ENCODE assay signal across 8 mouse cellular contexts in the genomic region with DNA sequence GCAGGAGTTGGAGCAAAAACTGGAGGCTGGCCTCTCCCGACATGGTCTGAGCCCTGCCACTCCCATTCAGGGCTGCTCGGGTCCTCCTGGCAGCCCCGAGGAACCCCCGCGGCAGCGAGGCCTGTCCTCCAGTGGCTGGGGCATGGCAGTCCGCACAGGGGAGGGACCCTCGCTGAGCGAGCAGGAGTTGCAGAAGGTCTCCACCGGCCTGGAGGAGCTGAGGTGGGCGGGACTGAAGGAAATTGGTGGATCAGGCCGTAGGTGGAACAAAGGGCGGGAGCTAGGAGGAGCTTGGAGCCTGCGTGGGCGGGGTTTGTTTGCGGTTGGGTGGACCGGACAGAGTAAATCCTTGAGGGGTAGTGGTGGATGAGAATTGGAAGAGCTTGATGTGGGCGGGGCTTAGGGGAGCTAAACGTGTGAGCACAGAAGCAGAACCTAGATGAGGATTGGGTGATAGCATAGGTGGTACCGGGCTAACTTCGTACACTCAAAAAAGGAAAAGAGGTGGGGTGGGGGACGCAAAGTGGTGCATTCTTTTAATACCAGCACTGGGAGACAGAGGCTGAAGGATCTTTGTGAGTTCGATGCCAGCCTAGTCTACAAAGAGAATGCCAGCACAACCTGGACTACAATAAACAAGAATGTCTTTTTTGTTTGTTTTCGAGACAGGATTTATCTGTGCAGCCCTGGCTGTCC. TPM values are rescaled to one million over a fixed set of nuclear protein-coding genes. Genes with fewer than 3 reads are reported as not detected.
A peak's percentile ranks its signal among the peaks of the same experiment; 100 is the strongest.
DNase-seq lines count a peak whose midpoint lies in the region; ATAC-seq and TF ChIP-seq lines count a peak whose summit lies in the region.

No protein-coding gene starts in this region.

- peak overlapping the region; percentile 2; the same call in 1 of the 2 replicates for H3K27ac ChIP-seq in embryonic fibroblast, embryonic 13.5 days (ENCODE audit: insufficient read depth, low read length)
- peak overlapping the region; percentile 61; the same call in 1 of the 2 replicates for H3K27ac ChIP-seq in limb, embryonic 13.5 days
- no peak overlapping the region for H3K27ac ChIP-seq in midbrain, embryonic 15.5 days
- no peak overlapping the region for H3K27ac ChIP-seq in spleen, adult 2 months (ENCODE audit: insufficient read depth, low read length)

- H3K4me3 ChIP-seq in embryonic fibroblast, embryonic 13.5 days (ENCODE audit: insufficient read depth, low read length) = peak overlapping the region; percentile 42
- H3K4me3 ChIP-seq in limb, embryonic 13.5 days = peak overlapping the region; percentile 54
- peak overlapping the region; percentile 37 for H3K4me3 ChIP-seq in midbrain, embryonic 15.5 days
- H3K4me3 ChIP-seq in spleen, adult 2 months (ENCODE audit: extremely low read depth, insufficient read depth, insufficient read length) = peak overlapping the region; percentile 47

- H3K4me1 ChIP-seq in embryonic fibroblast, embryonic 13.5 days (ENCODE audit: control insufficient read depth, insufficient read depth, low read length) = no peaks in the 10 kb centered on the region
- H3K4me1 ChIP-seq in limb, embryonic 13.5 days = peaks cover 10% of the 10 kb centered on the region
- peaks cover 16% of the 10 kb centered on the region for H3K4me1 ChIP-seq in midbrain, embryonic 15.5 days
- peaks cover 11% of the 10 kb centered on the region for H3K4me1 ChIP-seq in spleen, adult 2 months (ENCODE audit: control insufficient read depth, insufficient read depth, insufficient read length)

- peak overlapping the region; percentile 86 for H3K4me2 ChIP-seq in limb, embryonic 13.5 days (replicated peaks)
- H3K4me2 ChIP-seq in midbrain, embryonic 15.5 days = peak overlapping the region; percentile 69

- peak; percentile 65 to 68 for DNase-seq in B cell, adult 2 months
- DNase-seq in brain, adult 2 months (ENCODE audit: low read depth, low spot score) = peak; percentile 95
- DNase-seq in heart, adult 8-10 months (ENCODE audit: low spot score) = peak; percentile 94
- peak; percentile 96 for DNase-seq in kidney, adult 8-10 months
- peak in 1 of 2 experiments; percentile 66 for DNase-seq in spleen, adult 2 months (ENCODE audit: low read depth in 1 of 2, low spot score in 2 of 2)

- ATAC-seq in limb, embryonic 13.5 days (ENCODE audit: low FRiP score, low read depth) = peak; percentile 92
- peak; percentile 86 for ATAC-seq in midbrain, embryonic 15.5 days (replicated peaks)

- peak; percentile 85 for TF ChIP-seq POLR2A in embryonic fibroblast, embryonic 13.5 days (IDR thresholded peaks at IDR 0.05; ENCODE audit: low read depth, low read length)
- no peak for TF ChIP-seq POLR2A in spleen, adult 2 months (IDR thresholded peaks at IDR 0.05; ENCODE audit: low read depth, low read length)

- H3K9me3 ChIP-seq in limb, embryonic 13.5 days = no peaks in the 10 kb centered on the region
- no peaks in the 10 kb centered on the region for H3K9me3 ChIP-seq in midbrain, embryonic 15.5 days

- 7% methylated on average over 24 of the region's 24 CpGs for WGBS in limb, embryonic 13.5 days
- WGBS in midbrain, embryonic 15.5 days = 9% methylated on average over 24 of the region's 24 CpGs
- WGBS in spleen, adult 2 months = 5% methylated on average over 24 of the region's 24 CpGs

- H3K9ac ChIP-seq in limb, embryonic 13.5 days = peak overlapping the region; percentile 76
- H3K9ac ChIP-seq in midbrain, embryonic 15.5 days = peak overlapping the region; percentile 7

- peaks cover 41% of the 10 kb centered on the region for H3K27me3 ChIP-seq in limb, embryonic 13.5 days
- H3K27me3 ChIP-seq in midbrain, embryonic 15.5 days (replicated peaks) = peaks cover 26% of the 10 kb centered on the region
- H3K27me3 ChIP-seq in spleen, adult 2 months (ENCODE audit: control insufficient read depth, insufficient read depth, low read length) = no peaks in the 10 kb centered on the region; the same call in 1 of the 2 replicates

- TF ChIP-seq CTCF in embryonic fibroblast, embryonic 13.5 days (IDR thresholded peaks at IDR 0.05; ENCODE audit: borderline replicate concordance, insufficient read depth, low read length) = no peak
- TF ChIP-seq CTCF in spleen, adult 2 months (IDR thresholded peaks at IDR 0.05; ENCODE audit: extremely low read depth, insufficient read depth, insufficient read length, insufficient replicate concordance) = no peak

- no peaks in the 10 kb centered on the region for H3K36me3 ChIP-seq in limb, embryonic 13.5 days
- H3K36me3 ChIP-seq in midbrain, embryonic 15.5 days (replicated peaks) = no peaks in the 10 kb centered on the region
- H3K36me3 ChIP-seq in spleen, adult 2 months (ENCODE audit: control insufficient read depth, insufficient read depth, low read length) = no peaks in the 10 kb centered on the region

RNA-seq across cellular contexts. Expression of a gene that starts 9.8 kb away (rescaled TPM):
- polyA plus RNA-seq in embryonic fibroblast, embryonic 13.5 days (2011; ENCODE audit: insufficient read length, low read depth, missing spikeins) = not detected in 2 replicates
- total RNA-seq in heart, adult 8-10 months (2022) = not detected
- polyA plus RNA-seq in limb, embryonic 13.5 days (2015; fragmentation: Nextera tagmentation; extraction: Ambion mirVana) = 0.23 and 0.25 TPM in 2 replicates
- 0.11 and 0.21 TPM in 2 replicates for polyA plus RNA-seq in midbrain, embryonic 15.5 days (2015; fragmentation: Nextera tagmentation; extraction: Ambion mirVana)
- not detected in 2 replicates for polyA plus RNA-seq in spleen, adult 2 months (2012; rRNA removed)

RNA-seq across cellular contexts. Expression of a gene that starts 21.9 kb away (rescaled TPM):
- 68.9 and 82.5 TPM in 2 replicates for polyA plus RNA-seq in embryonic fibroblast, embryonic 13.5 days (2011; ENCODE audit: insufficient read length, low read depth, missing spikeins)
- total RNA-seq in heart, adult 8-10 months (2022) = 1 to 10 TPM; 1.4 to 2.7 (median 1.8) TPM
- polyA plus RNA-seq in limb, embryonic 13.5 days (2015; fragmentation: Nextera tagmentation; extraction: Ambion mirVana) = 33.9 and 35.0 TPM in 2 replicates
- polyA plus RNA-seq in midbrain, embryonic 15.5 days (2015; fragmentation: Nextera tagmentation; extraction: Ambion mirVana) = 56.5 and 58.2 TPM in 2 replicates
- 4.8 and 6.1 TPM in 2 replicates for polyA plus RNA-seq in spleen, adult 2 months (2012; rRNA removed)

RNA-seq across cellular contexts. Expression of a gene that starts 23.5 kb away (rescaled TPM):
- polyA plus RNA-seq in embryonic fibroblast, embryonic 13.5 days (2011; ENCODE audit: insufficient read length, low read depth, missing spikeins) = 129 and 132 TPM in 2 replicates
- total RNA-seq in heart, adult 8-10 months (2022) = 10 to 100 TPM; 61.0 to 74.9 (median 67.2) TPM
- 76.1 and 81.6 TPM in 2 replicates for polyA plus RNA-seq in limb, embryonic 13.5 days (2015; fragmentation: Nextera tagmentation; extraction: Ambion mirVana)
- 122 and 140 TPM in 2 replicates for polyA plus RNA-seq in midbrain, embryonic 15.5 days (2015; fragmentation: Nextera tagmentation; extraction: Ambion mirVana)
- 69.9 and 91.7 TPM in 2 replicates for polyA plus RNA-seq in spleen, adult 2 months (2012; rRNA removed)

RNA-seq across cellular contexts. Expression of a gene that starts 33.6 kb away (rescaled TPM):
- 403 and 439 TPM in 2 replicates for polyA plus RNA-seq in embryonic fibroblast, embryonic 13.5 days (2011; ENCODE audit: insufficient read length, low read depth, missing spikeins)
- total RNA-seq in heart, adult 8-10 months (2022) = 100 to 1,000 TPM in 2 of 4 experiments, 10 to 100 TPM in 2; 88.3 to 107 (median 102) TPM
- 670 and 703 TPM in 2 replicates for polyA plus RNA-seq in limb, embryonic 13.5 days (2015; fragmentation: Nextera tagmentation; extraction: Ambion mirVana)
- 697 and 717 TPM in 2 replicates for polyA plus RNA-seq in midbrain, embryonic 15.5 days (2015; fragmentation: Nextera tagmentation; extraction: Ambion mirVana)
- 109 and 112 TPM in 2 replicates for polyA plus RNA-seq in spleen, adult 2 months (2012; rRNA removed)

RNA-seq across cellular contexts. Expression of a gene that starts 44.7 kb away (rescaled TPM):
- polyA plus RNA-seq in embryonic fibroblast, embryonic 13.5 days (2011; ENCODE audit: insufficient read length, low read depth, missing spikeins) = 62.2 and 75.1 TPM in 2 replicates
- total RNA-seq in heart, adult 8-10 months (2022) = 10 to 100 TPM; 23.2 to 31.9 (median 27.0) TPM
- polyA plus RNA-seq in limb, embryonic 13.5 days (2015; fragmentation: Nextera tagmentation; extraction: Ambion mirVana) = 94.6 and 96.8 TPM in 2 replicates
- polyA plus RNA-seq in midbrain, embryonic 15.5 days (2015; fragmentation: Nextera tagmentation; extraction: Ambion mirVana) = 61.9 and 66.8 TPM in 2 replicates
- polyA plus RNA-seq in spleen, adult 2 months (2012; rRNA removed) = 134 and 147 TPM in 2 replicates

Comparison
In these comparisons a context has a peak if more than half of its experiments do, and no peak if none do; other contexts are left out.
1. H3K27ac ChIP-seq: peak in embryonic fibroblast, embryonic 13.5 days (single experiment) and limb, embryonic 13.5 days (single experiment); none in midbrain, embryonic 15.5 days (single experiment) and spleen, adult 2 months (single experiment).
2. Peak in every context shown above with its lines, with median percentiles within 50 percentile points of each other: H3K4me3 ChIP-seq.